Mouse (Mus musculus) thymus, adult 2 months (tissue): ENCODE measurements at regions not wholly inside any gene's neighbourhood (a gene's known extent, or its start where the extent isn't known, plus 50 kb on each side); places are given as distances from the start of the nearest gene placed in this dataset.

Experiments used
- CTCF ChIP-seq: fragments of 200-500 bp; IDR thresholded peaks from 2 replicates; pipeline ENCODE4 v1.5.1; 2012; ENCODE audit warnings: mild to moderate bottlenecking, control low read depth, low read length, moderate library complexity, borderline replicate concordance; ENCODE audit not compliant: control insufficient read depth, poor library complexity, insufficient read depth; ENCODE audit errors: extremely low read depth
- POLR2A ChIP-seq: fragments of 200-500 bp; IDR thresholded peaks from 2 replicates; pipeline ENCODE4 v1.6.1; 2012; ENCODE audit warnings: mild to moderate bottlenecking, low read length, control low read depth, moderate library complexity; ENCODE audit not compliant: control insufficient read depth, poor library complexity, insufficient read depth; ENCODE audit errors: extremely low read depth

- no peak for TF ChIP-seq POLR2A
- TF ChIP-seq CTCF = no peak
Measured at GRCm38 (mm10) chr12:32435126-32435525, 56.6 kb downstream of the Ccdc71l start.
